Mouse (Mus musculus) adrenal gland, postnatal 25 days (tissue): ENCODE results near the gene Mark3. TPM values are rescaled to one million over a fixed set of nuclear protein-coding genes. Genes with fewer than 3 reads are reported as not detected.

Source experiments
- DNase-seq: peaks from one replicate; pipeline ENCODE4 v3.0.0; 2021; ENCODE audit warnings: mixed read lengths
- total RNA-seq: library from RNA; stranded (reverse); gene quantifications from 2 replicates; pipeline ENCODE4 v1.2.3, GENCODE M21; 2021

Mark3 gene
- total RNA-seq, 1 experiment from 2014 or later: 109 TPM

DNA sequence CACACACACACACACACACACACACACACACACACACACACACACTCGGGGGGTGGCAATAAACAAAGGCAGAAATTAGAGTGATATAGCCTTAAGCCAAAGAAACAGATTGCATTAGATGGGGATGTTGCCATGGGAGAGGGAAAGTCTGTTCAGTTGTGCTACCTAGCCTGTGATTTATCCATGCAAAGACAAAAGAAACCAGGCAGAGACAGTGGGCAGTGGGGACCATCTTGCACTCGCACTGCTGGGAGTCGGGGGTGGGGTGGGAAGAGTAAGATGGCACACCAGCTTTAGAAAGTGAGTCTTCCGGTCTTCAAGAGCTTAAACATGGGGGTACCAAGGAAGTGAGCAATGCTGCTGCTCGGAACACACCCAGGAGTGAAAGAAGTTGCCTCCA, 14.0 kb upstream of the Mark3 start:
- no peak for DNase-seq

DNA sequence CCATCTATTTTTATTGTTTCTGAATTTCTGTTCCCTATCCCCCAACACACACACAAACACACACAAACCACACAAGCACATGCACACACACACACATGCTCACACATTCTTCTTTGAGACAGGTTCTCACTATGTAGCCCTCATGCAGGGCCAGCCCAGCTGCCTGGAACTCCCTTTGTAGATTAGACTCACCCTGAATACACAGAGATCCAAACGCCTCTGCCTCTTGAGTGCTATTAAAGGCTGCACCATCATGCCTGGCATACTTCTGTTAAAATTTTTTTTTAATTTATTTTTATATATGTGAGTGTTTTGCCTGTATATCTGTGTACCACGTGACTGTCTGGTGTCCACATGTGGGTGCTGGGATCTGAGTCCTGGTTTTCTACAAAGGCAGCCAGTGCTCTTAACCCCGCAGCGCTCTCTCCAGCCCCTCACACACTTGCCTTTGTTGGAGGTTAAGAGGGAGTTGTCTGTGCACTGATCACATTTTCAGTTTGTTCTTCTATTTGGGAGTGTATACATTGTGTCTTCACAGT, 12.0 kb upstream of the Mark3 start:
- DNase-seq: no peak

DNA sequence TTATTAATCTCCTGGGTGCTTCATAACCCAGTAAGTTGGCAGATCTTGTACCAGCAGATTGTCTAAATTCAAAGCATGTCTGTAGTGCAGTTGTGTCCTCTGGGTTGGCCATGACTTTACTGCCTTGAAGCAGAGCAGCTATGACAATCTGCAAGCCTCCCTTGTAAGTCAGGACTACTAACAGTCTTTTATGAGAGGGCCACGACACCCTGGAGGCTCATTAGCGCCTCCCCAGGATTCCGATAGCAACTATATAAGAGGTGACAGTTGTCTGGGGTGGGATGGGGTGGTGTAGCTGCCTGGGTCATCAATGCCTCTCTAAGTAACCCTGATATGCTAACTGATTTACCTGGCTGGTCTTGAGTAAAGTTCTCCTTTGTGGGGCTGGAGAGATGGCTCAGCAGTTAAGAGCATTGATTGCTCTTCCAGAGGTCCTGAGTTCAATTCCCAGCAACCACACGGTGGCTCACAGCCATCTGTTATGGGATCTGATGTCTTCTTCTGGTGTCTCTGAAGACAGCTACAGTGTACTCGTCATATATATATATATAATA, 11.2 kb upstream of the Mark3 start:
- DNase-seq: no peak

DNA sequence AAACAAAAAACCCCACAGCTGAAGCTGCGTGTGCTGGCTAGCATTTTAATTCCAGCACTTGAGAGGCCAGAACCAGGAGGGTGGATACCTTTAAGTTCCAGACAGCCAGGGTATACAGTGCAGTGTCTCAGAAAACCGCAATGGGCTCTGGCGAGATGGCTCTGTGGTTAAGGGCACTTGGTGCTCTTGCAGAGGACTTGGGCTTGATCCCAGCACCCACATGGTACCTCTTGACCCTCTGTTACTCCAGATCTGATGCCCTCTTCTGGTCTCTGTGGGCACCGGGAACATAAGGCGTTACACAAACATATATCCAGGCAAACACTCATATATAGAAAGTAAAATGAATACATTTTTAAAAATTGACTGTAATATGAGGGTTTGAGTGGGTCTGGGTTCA, 9.0 kb upstream of the Mark3 start:
- no peak for DNase-seq

DNA sequence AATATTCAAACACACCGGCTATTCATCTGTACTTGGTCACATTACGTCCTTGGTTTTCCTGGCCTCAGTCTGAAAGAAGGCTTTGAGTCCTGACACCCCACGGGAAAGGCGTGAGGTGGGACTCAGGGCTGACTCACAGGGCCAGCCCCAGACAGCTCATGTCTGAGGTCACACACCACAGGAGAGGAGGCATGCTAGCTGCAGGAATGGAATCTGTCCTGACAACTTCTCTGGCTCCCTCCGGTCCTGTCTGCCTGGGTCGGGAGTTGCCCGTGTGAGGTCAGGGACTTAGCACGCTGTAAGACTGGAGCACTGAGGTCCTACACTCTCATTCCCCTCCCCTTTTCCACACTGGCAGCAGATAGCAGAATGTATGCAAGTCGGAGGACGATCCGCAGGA, 5.5 kb upstream of the Mark3 start:
- peak; percentile 47 for DNase-seq

DNA sequence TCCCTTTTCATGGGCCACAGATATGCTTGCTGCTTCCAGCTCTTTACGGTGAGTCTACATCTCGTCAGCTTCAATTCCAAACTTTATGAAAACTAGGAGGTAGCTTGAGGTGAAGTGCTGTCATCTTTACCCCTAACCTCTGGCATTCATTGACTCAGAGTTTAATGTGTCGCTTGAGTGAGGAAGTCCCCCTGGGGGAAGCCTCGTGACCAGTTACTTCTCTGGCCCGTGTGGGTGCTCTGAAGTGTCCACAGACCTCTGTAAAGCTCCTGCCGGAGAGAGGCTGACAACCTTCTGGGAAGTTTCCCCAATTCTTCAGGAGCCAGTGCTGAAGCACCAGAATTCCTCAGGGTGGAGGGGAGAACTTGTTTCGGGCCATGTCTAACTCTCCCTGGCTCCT, 1.9 kb upstream of the Mark3 start:
- no peak for DNase-seq

DNA sequence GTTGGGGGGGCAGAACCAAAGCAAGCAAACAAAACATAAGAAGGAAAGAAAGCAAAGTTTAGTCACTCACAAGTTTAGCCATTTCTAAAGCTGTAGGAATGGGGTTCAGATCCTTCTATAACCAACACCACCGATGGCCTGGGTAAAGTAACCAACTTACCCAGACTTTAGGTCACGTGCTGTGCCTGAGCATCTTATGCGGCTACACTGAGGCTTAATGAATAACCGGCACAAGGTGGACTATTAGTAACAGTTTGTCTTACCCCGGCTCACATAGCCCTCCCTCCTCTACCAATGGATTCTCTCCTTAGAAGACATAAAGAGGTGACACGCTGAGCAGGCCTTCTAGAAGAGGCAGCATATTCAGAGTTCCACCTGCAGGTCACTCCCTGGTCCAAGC, 1.0 kb upstream of the Mark3 start:
- no peak for DNase-seq

DNA sequence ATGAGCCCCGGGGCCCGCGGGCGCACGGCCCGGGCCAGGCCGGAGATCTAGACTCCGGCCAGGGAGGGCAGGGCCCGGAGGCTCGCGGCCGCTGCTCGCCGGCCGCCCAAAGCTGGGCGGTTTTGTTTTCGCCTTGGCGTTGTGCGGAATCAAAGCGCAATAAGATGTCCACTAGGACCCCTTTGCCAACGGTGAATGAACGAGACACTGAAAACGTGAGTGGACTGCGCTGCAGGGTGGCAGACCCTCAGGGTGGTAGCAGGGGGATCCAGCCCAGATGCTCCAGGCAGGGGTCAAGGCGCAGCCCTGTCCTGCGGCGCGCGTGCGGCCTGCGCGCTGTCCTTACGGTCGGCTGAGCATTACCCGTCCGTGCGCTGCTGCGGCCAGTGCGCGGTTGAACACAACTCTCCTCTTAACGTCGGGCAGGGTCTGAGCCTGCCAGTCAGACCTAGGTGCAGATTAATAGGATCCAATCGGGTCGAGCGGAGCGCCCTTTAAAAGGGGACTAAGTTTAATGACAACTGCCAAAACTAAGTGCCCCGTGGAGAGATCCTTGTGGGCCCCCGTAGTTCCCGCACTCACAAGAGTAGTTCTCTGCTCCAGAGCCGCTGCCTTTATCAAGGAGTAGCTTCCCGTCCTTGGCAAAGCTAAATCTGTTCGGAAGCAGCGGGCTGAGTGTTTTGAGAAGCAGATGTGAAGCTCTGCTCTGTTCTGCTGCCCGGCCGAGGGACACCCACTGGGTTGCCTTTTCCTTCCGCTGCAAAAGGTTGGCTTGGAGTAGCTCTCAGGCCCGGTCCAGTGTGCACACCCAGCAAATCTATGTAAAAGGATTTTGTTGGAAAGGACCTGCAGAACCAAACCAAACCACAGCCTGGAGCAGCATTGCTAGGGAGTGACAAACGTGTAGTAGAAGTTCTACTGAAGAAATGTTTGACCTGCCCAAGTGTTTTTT, 840 bp downstream of the Mark3 start:
- DNase-seq: peak; percentile 51

DNA sequence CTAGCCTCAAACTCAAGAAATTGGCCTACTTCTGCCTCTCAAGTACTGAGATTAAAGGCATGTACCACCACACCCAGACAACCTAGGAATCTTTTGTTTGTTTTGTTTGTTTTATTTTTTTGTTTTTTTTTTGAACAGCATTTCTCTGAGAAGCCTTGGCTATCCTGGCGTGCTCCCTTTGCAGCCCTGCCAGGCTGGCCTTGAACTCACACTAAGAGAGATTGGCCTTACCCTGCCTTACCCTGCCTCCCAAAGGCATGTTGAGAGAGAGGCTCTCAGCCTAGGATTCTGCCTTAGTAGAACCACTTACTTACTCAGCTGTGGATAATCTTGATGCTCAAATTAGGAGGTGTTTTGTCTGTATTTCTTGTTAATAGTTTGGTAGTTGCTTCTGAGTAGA, 8.7 kb downstream of the Mark3 start:
- DNase-seq: peak; percentile 31

DNA sequence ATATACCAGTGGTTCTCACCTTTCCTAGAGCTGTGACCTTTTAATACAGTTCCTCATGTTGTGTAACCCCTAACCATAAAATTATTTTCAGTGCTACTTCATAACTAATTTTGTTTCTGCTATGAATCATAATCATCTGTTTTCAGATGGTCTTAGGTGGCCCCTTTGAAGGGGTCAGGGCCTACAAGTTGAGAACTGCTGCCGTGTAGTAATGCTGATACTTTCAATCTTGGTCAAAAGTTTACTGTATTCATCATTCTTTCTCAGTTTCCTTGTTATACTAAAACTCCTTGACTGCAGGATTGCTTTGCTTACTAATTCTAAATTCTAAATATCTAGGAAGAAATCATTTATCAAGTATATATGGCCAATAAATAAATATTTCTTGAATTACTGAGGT, 10.1 kb downstream of the Mark3 start:
- DNase-seq: no peak

DNA sequence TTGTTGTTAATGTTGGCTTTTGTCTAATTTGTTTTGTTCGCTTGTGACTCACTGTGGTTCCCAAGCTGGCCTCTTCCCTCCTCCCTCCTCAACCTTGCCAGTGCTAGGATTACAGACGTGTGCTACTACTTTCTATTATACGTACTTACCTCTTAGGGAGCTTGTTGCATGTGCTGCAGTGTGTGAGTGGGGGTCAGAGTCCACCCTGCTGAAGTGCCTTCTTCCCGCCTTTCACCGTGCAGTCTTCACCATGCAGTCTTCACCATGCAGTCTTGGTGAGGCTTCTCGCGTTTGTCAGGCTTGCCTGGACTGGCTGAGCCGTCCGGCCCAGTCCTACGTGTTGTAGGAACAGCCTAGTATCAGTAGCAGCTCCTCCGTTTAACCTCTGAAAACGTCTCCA, 12.9 kb downstream of the Mark3 start:
- no peak for DNase-seq

DNA sequence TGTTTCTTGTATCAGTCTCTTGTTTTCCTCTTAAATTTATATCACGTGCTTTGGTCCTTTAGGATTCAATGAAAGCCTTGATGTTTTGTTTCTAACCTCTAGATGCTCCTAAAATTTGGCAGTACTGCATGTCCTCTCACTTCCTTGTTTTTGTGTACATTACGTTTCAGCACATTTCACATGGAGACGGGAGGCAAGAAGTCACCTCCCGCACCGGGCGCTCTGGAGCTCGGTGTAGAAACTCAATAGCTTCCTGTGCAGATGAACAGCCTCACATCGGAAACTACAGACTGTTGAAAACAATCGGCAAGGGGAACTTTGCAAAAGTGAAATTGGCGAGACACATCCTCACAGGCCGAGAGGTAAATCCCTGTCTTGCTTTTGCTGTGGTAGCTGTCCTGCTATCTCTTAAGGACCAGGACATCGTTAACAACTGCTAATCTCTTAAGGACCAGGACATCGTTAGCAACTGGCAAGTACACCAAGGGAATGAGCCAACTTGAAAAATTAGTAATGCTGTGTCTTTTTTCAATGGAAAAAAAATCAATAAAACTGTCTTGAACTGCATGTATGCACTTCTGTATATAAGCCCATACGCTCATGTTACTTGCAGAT, 18.2 kb downstream of the Mark3 start:
- no peak for DNase-seq

DNA sequence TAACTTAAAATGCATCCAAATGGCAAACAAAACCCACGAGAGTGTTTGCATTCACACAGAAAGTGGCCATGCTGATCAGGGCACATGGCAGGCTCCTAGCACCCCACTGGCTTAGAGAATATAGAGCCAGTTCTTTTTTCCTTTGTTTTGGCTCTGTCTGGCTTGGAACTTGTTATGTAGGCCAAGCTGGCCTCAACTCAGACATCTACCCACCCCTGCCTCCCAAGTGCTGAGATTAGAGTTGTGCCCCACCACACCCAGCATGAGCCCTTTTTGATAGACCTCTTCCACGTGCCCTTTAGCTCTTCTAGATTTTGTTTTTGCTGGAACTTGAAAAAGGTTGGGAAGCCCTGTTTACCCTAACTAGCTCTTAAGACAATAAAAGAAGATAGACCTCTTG, 19.5 kb downstream of the Mark3 start:
- DNase-seq: no peak

DNA sequence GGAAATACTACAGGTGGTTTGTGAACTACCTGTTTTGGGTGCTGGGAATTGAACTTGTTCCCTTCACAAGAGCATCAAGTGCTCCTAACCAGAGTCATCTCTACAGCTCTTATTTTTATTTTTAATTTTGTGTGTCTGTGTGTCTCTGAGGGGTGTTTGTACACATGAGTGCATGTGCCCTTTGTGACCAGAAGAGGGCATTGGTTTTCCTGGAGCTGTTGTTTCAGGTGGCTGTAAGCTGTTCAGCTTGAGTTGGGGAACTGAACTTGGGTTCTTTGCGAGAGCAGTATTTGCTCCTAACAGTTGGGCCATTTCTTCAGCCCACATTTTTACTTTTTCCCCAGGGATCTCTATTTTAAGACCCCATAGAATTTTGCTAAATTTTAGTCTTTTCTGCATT, 23.0 kb downstream of the Mark3 start:
- no peak for DNase-seq

DNA sequence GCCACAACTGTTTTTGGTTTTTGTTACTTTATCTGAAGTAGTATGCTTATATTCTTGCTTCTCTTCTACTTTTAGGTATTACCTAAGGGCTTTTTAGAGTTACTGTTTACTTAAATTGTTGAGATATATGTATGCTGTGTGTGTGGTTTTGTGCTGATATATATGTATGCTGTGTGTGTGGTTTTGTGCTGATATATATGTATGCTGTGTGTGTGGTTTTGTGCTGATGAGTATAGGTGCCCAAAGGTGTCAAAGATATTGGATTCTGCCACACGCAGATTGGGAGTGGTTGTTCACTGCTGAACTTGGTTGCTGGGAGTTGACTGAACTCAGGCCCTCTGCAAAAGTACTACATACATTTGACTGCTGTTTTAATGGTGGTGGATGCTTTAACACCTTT, 24.6 kb downstream of the Mark3 start:
- no peak for DNase-seq

DNA sequence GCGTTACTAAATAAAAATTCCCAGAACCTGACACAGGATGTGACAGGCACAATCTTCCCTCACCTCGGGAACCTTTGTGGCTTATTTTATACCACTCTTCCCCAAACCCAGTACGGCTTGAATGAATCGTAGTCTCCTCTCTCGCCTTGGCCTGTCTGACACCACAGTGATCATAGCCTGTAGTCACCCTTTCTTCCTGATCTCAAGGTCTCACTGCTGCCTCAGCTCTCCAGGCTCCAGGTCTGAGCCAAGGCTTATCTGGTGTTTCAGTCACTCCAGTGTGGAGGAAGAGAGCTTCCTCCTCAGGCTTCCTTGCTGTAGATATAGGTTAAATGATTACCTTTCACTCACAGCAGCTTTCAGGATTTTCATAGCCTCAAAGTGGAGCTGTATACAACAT, 25.3 kb downstream of the Mark3 start:
- DNase-seq: peak; percentile 37

DNA sequence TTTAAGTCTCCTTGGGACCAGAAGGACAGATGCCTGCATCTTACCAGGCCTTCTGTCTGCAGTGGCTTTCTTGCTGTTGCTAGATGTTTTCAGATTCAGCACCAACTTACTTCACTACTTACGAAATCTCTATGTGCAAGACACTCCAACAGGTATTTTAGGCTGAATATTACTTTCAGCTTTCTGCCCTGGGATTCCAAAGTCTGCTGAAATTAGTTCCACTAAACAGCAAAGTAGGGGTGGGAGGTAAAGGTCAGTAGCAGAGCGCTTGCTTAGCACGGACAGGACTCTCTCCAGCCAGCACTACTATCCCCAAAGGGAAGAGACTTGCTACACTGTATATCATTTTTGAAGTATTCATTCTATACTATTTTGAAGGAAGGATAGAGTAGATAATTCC, 29.5 kb downstream of the Mark3 start:
- DNase-seq: no peak

DNA sequence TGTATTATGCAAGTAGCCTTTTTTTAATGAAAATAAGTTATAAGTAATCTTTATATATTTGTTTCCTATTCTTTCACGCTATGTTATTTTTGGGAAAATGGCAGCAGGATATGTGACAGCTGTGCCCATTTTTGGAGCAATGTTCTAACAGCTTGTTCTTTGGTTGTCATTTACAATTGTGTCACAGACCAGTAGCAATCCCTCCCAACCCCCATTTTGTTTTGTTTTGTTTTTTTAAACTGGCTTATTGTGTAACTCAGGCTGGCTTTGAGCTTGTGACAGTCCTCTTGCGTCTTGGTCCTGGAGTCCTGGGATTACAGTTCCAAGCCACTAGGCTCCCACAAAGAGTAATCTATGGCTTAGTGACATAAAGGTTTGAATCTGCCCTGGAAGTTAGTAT, 31.3 kb downstream of the Mark3 start:
- no peak for DNase-seq

DNA sequence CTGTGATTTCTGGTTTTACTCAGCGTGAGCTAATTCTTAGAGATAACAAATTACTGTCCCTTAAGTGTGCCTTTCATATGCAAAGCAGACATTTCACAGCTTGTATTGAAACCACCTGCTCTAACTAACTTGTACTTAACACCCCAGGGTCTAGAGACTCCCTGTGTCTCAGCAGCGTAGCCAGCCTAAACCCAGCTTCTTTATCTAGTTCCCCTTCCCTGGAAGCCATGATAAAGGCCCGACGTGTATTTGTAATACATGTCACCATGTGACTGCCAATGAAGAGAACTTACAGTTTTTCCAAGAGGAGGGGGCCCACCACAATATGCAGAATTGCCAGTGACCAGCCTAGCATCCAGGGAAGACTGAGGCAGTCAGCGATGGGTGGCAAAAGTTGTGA, 33.7 kb downstream of the Mark3 start:
- no peak for DNase-seq

DNA sequence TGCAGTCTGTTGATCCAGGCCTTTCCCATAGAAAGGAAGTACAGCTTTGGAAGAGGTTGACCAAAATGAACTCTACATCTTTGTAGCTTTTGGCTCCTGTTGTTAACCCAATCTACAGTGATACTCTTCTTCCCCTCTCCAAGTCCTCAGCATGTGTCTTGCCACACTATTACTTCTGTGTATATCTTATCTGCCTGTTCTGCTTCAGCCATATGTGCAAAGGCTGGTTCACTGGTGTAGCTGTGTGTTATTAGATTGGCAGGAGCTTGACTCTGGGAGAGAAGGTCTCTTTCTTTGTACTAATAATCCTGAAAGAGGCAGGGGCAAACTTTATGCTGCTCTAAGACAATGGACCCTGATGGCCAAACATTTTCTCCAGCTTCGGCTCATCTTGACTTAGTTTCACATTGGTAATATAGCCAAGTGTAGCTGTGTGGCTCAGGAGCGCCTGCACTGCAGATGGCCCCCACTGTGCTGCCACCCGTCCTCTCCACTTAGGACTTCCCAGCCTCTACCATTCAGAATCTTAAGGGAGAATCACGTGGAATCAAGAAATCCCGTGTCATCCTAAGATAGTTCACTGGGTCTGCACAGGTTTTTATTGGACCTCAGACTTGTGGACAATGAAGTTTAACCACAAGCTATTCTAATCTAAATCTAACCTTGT, 40.3 kb downstream of the Mark3 start:
- no peak for DNase-seq

DNA sequence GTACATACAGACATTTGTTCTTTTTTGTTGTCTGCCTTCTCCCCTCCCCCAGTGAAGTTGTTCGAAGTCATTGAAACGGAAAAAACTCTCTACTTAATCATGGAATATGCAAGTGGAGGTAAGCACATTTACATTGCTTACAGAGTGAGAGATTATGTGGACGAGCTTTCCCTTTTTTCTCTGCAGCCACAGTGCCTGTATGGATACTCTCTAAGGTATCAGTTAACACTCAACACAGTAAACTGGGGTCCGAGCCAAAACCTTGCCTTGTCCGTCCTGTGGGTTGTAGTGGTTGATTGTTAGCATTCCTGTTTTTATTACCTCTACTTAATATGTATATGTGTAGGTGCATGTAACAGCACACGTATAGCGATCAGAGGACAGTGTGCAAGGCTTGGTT, 43.9 kb downstream of the Mark3 start:
- no peak for DNase-seq

DNA sequence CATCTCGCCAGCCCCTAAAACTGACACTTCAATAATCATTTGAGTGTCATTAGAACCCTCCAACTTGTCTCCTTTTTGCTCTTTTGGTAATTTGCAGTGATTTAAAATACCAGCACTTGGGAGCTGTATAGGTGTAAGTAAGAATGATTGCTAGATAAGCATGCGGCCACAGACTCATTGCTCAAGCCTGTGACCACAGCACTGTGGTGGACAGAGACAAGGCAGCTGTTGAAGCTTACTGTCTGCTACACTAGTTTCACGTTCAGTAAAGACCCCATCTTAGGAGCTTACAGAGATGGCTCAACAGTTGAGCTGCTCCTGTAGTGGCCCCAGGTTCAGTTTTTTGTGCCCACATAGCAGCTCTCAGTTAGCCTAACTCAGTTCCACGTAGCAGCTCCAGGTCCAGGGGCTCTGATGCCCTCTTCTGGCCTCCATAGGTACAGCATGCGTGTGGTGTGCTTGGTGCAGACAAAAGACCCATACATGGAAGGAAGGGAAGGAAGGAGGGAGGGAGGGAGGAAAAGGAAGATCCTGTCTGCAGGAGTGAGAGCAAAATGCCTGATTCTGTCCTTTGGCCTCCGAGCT, 73.8 kb downstream of the Mark3 start:
- peak; percentile 58 for DNase-seq
